Mouse (Mus musculus) megakaryocyte, embryonic 14.5 days (primary cell): ENCODE measurements at regions not wholly inside any gene's neighbourhood (a gene's known extent, or its start where the extent isn't known, plus 50 kb on each side); places are given as distances from the start of the nearest gene placed in this dataset.

Experiments
- FLI1 ChIP-seq: IDR thresholded peaks from 2 replicates; pipeline ENCODE4 v1.6.1; 2012; ENCODE audit warnings: low read length, inconsistent platforms, mixed read lengths
- GATA1 ChIP-seq: IDR thresholded peaks from 3 replicates; pipeline ENCODE4 v1.6.1; 2012; ENCODE audit warnings: mixed read lengths, low read length, inconsistent platforms, borderline replicate concordance

DNA sequence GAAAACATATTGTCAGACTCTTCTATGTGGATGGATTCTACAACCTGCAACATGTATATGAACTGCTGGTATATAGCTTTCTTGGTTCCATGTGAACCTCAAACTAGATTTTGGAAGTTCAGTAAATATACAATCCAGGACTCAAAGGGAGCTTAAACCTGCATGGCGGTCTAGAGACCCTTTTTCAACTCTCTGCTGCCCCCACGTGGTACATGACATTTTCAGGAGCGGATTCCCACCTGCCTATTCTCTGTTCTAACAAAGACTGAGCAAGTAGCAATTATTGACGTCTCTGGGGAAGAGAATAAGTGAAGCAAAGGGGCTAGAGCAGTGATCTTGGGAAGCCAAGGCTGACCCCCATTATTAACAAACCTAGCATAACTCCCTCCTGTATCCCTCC is 127.1 kb upstream of the Snx19 start:
- TF ChIP-seq FLI1 (no peak), GATA1 (no peak)
